Comparison of ENCODE assay signal across 8 mouse cellular contexts in the genomic region with DNA sequence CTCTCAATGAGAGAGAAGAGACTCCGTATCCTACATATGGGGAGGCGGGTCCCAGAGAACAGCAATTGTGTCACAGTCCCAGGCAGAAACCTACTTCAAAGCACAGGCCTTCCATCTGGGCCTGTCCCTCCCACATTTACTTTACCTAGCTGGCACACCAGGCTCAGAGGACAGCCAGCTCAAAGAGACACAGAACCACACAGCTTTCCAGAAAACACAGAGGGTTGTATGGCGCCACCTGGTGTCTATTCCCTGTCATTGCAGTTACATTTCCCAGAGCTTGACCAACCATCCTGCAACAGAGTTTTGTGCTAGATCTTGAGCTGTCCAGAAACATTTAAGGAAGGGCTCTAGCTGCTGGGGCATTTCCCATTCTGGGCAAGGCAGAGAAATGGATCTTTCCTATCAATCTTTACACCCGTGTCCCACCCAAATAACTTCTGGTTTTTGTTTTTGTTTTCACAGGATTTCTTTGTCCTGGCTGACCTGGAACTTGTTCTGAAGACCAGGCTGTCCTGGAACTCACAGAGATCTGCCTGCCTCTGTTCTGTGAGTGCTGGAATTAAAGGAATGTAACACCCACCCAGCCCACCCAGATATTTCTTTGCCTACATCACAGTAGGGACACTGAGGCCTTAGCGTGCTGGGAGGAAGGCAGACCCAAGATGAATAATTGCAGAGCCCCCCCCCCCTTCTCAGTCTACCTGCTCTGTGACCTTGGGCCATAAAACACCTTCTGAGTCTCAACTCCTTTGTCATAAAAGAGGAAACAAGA. TPM values are rescaled to one million over a fixed set of nuclear protein-coding genes. Genes with fewer than 3 reads are reported as not detected.
DNase-seq lines count a peak whose midpoint lies in the region; ATAC-seq lines count a peak whose summit lies in the region.

No protein-coding gene starts in this region.

- ATAC-seq in frontal cortex, adult (ENCODE audit: low TSS enrichment), result peak; percentile 77
- ATAC-seq in hematopoietic stem cell, adult 5-6 weeks (replicated peaks in 1 of 2; ENCODE audit: insufficient read depth in 1 of 2, low FRiP score in 2 of 2, low TSS enrichment in 1 of 2, low read depth in 1 of 2, poor library complexity in 2 of 2, severe bottlenecking in 2 of 2), result peak; percentile 37 to 58; a peak in 3 of 4 replicates
- no peak for ATAC-seq in activated CD4-positive, CD25-positive, alpha-beta regulatory T cell, adult 4 months

- peak; percentile 67 for DNase-seq in WW6 (ENCODE audit: low read depth, low spot score)
- DNase-seq in cerebellum, adult 11-12 months, result peak; percentile 29
- DNase-seq in layer of hippocampus, postnatal 36 days, result peak; percentile 62 to 74
- peak; percentile 82 for DNase-seq in lung, postnatal 14 days
- peak; percentile 75 for DNase-seq in right cerebral cortex, postnatal 25 days

RNA-seq across cellular contexts. Expression of gene Lctl, which starts 29.3 kb away (rescaled TPM):
- not detected in 2 replicates for total RNA-seq in hematopoietic stem cell, adult 5-6 weeks (2017)
- not detected for total RNA-seq in layer of hippocampus, postnatal 36 days (2021)
- polyA plus RNA-seq in activated CD4-positive, CD25-positive, alpha-beta regulatory T cell, adult 4 months (2017; shearing (Covaris generic)), result not detected

Comparison
In these comparisons a context has a peak if more than half of its experiments do, and no peak if none do; other contexts are left out.
1. DNase-seq: peak in every context shown above with its lines; median percentile 82 in lung, postnatal 14 days; 75 in right cerebral cortex, postnatal 25 days; 68 in layer of hippocampus, postnatal 36 days; 67 in WW6; 29 in cerebellum, adult 11-12 months.